Mouse (Mus musculus) brain, embryonic 14.5 days (tissue): ENCODE measurements at regions not wholly inside any gene's neighbourhood (a gene's known extent, or its start where the extent isn't known, plus 50 kb on each side); places are given as distances from the start of the nearest gene placed in this dataset.

Experiments
- CTCF ChIP-seq: fragments of 200-500 bp; IDR thresholded peaks from 2 replicates; pipeline ENCODE4 v1.5.1; 2012; ENCODE audit warnings: inconsistent platforms, mild to moderate bottlenecking, moderate library complexity, borderline replicate concordance; ENCODE audit not compliant: insufficient read depth, insufficient read length; ENCODE audit errors: extremely low read depth
- POLR2A ChIP-seq: fragments of 200-500 bp; IDR thresholded peaks from 2 replicates; pipeline ENCODE4 v1.6.1; 2012; ENCODE audit warnings: mild to moderate bottlenecking, inconsistent platforms, borderline replicate concordance; ENCODE audit not compliant: poor library complexity, insufficient read depth, insufficient read length, severe bottlenecking; ENCODE audit errors: extremely low read depth

DNA sequence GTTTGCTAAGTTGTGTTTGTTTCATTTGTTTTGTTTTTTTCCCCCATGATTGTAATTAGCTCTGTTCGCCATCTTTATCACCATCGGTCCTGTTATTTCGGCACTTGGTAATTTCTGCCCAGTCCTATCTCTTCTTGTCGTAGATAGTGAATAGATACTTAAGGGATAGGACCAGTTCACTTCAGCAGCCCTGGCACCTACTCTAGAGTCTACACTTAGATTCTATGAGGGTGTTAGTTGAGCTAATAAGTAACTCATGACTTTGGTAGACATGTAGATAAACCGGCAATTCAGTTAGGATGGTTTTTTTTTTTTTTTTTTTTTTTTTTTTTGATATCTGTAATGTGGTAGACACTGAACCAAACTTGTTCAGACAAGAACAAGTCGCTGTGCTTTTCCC lies 72.5 kb upstream of the Bmper start:
- no peak for TF ChIP-seq CTCF
- TF ChIP-seq POLR2A = no peak
